Mouse (Mus musculus): ENCODE measurements around the gene Arid3c.
"Not testable (repeated sequence)": the region's sequence is repeated elsewhere in the genome, so short reads cannot be mapped to it uniquely, and the experiment has no call there.

Gene Arid3c

DNA sequence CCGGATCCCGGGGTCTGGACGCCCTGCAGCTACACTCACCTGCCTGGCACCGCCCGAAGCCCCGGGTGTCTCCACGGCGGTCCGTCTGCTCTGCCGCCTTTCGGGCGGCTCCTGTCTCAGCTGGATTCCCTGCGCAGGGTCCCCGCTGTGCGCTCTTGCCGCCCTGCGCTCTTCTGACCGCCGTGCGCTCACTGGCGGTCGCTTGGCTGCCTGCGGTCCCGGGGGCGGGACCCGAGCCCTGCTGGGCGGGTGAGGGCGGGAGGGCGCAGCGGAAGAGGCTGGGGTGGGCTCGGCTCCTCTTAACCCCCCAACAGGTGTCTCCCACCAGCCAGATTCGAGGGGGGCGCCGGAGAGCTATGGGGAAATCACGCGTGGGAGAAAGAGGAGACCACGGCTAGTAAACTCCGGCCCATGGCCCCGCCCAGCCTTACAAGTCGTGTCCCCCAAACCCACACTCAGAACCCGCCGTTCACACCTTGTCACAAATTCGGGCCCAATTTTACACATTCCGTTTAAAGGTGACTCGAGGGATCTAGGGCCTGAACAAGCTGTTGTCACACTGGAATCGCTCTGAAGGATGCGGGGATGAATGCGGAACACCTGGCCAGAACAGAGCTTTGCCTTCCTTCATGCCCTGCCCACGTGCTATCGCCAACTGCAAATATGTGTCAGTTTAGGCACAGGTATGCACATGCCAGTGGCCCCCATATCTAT lies at the start of gene Arid3c:
Gene Arid3c, minus strand, starts transcription at position 91 of the 714 bp plus-strand sequence.
- DNase-seq (ENCODE audit: low spot score in 2 of 2), result no peak

DNA sequence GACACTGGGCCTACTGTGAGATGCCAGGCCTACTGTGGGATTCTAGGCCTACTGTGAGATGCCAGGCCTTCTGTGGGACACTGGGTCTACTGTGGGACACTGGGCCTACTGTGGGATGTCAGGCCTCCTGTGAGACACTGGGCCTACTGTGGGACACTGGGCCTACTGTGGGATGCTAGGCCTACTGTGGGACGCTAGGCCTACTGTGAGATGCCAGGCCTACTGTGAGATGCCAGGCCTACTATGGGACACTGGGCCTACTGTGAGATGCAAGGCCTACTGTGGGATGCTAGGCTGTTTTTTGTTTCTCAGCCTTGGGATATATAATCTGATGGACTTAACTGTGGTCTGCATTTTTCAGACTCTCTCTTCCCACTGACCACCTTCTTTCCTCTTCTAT lies 44.9 kb upstream of the Arid3c start:
- DNase-seq (ENCODE audit: low spot score in 2 of 2), result not testable (repeated sequence)

DNA sequence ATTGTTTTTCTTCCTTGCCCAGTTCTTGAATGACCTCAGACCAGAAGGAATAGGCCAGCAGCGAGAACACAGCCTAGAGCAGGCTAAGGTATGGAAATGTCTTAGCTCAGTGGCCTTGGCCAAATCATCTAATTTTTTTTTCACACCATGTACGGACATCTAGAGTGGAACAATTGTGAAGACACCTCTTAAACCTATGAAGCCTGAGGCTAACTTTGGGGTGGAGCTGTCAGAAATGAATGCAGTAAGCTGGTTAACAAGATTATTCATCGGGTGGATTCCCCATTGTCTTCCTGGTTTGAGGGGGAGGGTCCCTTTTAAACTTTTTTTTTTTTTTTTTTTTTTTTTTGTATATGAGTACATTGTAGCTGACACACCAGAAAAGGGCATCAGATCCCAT lies 43.6 kb upstream of the Arid3c start:
- DNase-seq (ENCODE audit: low spot score in 2 of 2), result not testable (repeated sequence)

DNA sequence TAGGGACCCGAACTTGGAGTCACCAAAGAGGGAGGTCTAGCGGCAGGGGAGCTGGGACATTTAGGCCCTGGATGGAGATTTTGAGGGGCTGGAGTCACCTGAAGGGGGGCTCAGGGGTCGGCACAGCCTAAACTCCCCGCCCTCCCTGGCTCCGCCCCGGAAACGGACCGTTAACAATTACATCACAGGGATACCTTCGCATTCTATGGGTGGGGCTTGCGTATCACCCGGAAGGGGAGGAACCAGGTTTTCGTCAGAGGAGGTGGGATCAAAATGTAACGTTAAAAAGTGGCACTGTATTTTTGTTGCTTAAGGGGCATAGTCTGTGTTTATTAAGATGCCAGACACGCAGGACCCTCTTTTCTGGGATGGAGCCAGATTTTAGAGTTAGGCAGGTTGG lies 43.1 kb upstream of the Arid3c start, which contains the start of gene Ccl27a:
Gene Ccl27a, minus strand, starts transcription at position 246 of the 400 bp plus-strand sequence.
- DNase-seq (ENCODE audit: low spot score in 2 of 2), result peak; percentile 60 to 85

DNA sequence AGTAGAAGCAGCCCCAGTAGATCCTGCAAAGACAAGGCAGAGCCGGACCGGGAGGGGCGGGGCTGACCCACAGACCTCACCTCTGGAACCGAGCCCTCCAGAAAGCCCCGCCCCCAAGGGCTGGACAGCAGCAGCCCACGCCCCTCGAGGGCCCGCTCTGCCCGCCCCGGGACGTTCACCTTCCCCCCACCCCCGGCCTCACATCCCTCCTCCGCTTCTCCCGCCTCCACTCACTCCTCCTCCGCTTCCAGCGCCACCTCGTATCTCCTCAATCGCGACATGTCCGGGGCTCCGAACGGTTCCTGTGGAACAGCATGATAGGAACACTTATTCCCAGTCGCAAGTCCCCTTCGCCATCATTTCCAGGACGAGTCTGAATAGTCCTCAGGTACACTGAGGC lies 42.6 kb upstream of the Arid3c start:
- not testable (repeated sequence) for DNase-seq (ENCODE audit: low spot score in 2 of 2)

DNA sequence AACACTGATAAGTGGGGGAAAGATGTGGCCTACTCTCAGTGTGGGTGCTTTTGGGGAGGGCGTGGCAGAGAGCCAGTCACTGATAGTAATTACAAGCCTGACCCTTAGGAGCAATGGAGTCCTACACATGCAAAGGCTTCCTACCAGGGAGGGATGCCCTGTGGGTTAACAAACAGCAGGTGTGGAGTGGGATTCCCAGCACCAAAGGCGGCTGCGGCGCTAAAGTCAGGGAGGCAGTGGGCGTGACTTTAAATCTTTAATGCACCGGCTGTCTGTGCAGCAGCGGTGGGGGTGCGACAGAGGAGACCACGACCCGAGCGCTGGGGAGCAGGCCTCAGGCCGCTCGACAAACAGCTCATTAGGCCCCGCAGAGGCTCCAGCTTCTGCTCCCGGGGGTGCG lies 42.0 kb upstream of the Arid3c start:
- DNase-seq (ENCODE audit: low spot score in 2 of 2), result not testable (repeated sequence)

DNA sequence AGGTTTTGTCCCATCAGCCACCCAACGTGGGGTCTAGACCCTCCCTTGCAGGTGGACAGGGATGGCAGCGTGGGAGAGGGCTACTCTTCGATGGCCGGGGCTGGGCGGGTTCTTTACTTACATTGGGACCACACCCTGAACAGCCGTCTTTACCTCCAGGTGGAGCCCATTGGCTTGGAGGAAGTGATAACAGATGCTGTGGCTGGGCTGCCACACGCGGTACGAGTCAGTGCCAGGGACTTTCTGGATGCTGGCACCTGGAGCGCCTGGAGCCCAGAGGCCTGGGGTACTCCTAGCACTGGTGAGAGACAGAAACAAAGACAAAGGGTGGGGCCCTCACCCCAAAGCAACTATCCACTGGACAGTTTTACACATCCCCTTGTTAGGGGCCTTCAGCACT lies 36.4 kb upstream of the Arid3c start:
- DNase-seq (ENCODE audit: low spot score in 2 of 2), result not testable (repeated sequence)

DNA sequence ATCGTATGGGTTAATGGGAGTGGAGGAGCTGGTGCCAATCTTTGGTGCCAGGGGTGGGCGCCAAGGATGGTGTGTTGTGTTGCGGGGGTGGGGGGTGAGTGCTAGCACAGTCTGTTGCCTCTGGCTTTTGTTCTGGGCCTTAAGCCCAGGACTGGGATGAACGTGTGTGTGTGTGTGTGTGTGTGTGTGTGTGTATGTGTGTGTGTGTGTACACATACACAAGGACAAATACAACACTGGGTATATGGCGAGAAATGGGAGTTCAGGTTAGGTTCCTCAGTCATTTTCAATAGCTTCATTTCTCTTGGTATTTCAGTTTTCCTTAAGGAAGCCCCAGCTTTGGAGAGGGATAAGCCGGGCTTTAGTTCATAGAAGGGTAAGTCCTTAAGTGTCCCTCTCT lies 32.2 kb upstream of the Arid3c start:
- DNase-seq (ENCODE audit: low spot score in 2 of 2), result not testable (repeated sequence)

DNA sequence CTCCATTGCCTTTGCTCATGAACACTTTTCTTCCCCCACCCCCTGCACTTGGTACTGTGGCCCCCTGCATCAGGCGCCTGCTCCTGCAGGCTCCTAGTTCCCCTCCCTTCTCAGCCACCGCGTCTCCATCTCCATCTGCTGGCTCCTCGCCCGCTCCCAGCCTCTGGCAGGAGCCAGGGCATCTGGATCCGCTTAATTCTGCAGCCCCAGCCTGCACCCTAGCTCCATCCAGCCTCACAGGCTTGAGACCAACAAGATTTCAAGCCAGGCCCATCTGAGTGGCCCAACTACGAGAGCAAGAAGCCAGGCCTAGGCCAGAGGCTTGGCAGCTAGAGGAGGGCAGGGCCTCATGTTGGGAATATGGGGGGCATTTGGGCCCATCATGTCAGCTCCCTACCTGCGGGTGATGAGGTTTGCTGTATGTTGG lies 31.8 kb upstream of the Arid3c start:
- not testable (repeated sequence) for DNase-seq (ENCODE audit: low spot score in 2 of 2)

DNA sequence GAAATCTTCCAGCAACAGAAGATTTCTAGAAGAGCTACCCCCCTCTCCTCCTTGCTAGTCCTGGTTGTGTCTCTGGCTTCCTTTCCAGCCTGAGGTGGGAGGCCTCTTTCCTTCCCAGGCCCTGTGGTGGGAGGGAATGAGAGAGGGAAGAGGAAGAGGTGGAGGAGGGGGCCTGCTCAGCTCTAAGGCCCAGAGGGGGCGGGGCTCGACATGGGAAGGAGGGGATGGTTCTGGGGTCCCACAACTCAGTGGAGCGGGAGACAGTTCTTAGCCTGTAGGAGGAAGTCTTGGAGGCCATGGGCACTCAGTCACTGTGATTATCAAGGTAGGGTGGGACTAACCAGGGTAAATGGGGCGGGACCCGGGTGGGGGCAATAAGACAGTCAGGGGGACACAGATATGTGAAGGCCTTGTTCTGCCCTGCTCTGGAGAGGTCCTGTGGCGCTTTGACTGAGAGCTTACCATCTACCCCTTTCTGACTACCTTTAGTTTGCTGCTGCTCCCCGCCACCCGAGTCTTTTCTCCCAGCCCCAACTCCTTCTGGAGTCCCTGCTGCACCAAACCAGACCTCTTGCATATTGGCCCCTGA lies 31.3 kb upstream of the Arid3c start:
- no peak for DNase-seq (ENCODE audit: low spot score in 2 of 2)

DNA sequence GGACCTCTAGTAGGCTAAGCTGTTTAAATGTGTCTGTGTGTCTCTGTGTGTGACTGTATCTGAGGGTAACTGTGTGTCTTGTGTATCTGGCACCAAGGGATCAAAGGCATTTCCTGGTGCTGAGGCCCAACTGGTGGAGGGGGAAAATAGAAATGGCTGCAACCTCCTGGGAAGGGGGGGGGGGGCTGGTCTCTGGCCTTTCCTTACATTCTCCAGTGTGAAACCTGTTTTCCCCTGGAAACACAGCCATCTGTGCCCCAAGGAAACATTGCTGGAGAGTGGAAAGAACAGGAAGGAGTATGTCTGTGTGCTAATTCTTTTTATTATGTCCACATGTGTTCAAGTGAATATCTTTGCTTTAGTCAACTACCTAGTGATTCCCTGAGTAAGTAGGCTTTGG lies 30.7 kb upstream of the Arid3c start:
- no peak for DNase-seq (ENCODE audit: low spot score in 2 of 2)

DNA sequence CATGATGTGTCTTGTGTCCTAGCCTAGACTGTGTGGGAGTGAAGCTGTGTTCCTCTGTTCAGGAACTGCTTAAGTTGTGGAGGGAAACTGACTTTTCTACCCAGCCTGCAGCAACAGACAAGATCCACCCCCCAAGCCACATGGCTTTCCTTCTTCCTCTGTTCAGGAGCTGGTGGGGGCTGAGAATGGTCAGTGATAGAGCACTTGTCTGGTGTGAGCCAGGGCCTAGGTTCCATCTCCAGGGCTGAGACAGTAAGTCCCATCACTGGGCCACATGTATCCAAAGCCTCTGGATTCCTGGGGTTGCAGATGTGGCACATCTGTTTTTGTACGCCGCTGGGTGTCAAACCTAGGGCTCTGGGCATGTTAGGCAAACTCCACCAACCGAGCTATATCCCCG lies 30.0 kb upstream of the Arid3c start:
- DNase-seq (ENCODE audit: low spot score in 2 of 2), result no peak

DNA sequence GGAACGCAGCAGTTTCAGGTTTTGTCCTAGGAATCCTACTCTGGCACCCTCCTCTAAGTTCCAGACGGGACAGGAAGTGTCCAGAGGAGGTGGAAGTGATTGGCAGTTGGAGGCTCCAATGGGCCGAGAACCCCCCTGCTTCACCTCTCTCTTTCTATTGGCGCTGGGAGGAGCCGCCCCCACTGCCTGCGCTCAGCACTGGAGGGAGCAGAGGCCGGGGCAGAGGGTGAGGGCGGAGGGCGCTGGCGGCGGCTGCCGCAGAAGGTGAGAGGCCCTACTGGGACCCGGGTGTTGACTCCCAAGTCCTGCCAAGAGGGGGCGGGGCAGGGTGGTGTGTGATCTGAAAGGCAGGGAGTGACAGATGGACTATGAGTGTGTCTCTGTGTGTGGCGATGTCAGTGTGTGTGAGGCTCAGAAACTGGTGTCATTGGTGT lies 29.4 kb upstream of the Arid3c start:
- peak in 1 of 2 experiments; percentile 78 for DNase-seq (ENCODE audit: low spot score in 2 of 2)

DNA sequence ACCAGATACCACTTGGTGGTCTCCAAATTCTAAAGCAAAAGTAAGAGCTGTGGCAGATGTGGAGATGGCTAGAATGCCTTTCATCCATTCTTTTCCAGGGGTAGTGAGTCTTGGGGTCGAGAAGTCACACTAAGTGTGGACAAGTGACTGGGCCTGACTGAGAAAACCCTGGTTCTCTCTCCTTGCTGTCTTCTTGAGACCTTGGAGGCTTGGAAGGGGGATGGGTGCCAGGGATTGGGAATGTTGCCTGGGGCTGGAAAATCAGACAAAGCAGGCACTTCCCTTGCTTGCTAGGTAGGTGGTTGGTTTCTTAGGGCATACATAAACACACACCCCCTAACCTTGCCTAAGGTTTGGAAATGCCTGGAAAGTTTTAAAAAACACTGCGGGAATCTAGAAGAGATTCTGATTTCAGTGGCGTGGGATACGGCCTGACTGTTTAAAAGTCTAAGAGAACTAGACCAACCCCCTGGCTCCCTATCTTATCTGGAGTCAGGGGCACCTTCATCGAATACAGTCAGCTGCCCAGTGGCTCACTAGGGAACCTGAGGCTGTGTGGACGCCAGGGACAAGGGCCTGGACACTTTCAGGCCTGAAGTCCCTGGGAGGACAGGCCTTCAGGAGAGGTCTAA lies 28.8 kb upstream of the Arid3c start:
- no peak for DNase-seq (ENCODE audit: low spot score in 2 of 2)

DNA sequence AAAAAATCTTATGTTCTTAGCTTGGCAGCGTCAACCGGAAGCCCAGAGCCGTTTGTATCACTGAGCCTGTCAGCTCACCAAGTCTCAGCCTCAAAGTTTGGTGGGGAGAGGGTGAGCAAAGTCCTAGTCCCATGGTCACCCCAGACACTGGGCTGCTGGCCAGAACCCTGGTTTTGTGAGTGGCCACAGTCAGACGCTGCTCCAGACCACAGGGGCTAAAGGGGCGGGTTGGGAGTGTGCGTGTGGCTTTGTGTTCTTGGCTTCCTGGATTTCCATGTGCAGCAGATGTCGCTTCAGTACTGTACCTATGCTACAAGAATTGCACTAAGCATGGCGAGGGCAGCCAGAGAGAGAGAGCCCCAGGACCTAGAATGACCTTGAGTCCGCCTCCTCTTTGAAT lies 28.3 kb upstream of the Arid3c start:
- DNase-seq (ENCODE audit: low spot score in 2 of 2), result no peak

DNA sequence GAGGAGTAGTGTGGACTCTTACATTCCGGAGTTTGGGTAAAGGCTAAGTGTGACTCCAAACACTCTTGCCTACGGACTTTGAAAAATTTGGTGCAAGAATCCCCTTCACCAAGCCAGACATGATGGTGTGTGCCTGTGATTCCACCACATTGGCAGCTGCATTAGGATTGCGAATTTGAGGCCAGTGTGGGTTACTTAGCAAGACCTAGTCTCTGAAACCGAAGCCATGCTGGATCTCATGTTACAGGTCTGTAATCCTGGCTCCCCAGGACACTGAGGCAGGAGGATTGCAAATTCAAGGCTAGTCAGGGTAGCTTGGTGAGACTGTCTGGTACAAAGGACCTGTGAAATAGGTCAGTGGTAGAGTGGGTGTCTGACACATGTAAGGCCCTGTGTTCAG lies 27.8 kb upstream of the Arid3c start:
- DNase-seq (ENCODE audit: low spot score in 2 of 2), result no peak

DNA sequence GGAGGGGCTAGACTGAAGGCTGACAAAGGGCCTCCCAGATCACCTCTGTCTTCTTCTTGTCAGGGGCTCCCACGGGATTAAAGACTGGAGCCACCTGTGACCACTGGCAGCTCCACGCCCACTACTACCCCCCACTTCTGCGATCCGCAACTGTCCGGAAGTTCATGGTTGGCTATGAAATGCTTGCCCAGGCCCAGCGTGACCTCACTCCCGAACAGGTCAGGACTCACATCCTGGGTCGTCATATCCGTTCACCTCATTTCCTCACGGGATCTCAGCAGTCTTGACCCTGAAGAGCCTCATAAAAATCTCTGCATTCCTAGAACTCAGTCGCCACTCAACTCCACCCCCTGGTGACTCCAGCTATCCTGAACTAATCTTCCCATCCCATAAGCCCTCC lies 27.1 kb upstream of the Arid3c start:
- no peak for DNase-seq (ENCODE audit: low spot score in 2 of 2)

DNA sequence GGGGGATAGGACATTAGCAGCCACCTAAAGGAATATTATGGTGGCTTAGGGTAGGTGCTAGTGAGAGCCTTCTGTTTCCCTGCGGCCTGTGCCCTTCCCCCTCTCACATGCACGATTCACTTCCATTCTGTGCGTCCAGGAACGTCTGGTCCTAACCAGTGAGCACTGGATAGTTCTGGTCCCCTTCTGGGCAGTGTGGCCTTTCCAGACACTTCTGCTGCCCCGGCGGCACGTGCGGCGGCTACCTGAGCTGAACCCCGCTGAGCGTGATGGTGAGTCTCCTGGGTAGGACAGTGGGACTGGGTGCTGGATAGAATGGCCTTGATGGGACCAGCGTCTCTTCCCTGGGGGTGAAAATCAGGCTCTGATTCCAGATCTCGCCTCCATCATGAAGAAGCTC lies 26.4 kb upstream of the Arid3c start:
- DNase-seq (ENCODE audit: low spot score in 2 of 2), result no peak

DNA sequence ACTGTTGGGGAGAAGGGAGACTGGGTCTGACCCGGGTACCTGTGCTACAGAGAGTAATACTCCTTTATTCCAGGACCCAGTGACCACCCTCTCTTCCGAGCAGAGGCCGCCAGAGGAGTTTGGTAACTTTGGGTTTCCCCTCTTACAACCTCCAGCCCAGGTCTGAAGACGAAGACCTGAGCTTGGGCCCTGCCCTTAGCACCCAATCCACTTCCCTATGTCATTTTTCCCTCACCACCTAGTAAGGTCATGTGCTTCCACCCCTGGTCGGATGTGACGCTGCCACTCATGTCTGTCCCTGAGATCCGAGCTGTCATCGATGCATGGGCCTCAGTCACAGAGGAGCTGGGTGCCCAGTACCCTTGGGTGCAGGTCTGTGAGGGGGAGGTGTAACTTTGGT lies 25.5 kb upstream of the Arid3c start:
- no peak for DNase-seq (ENCODE audit: low spot score in 2 of 2)

DNA sequence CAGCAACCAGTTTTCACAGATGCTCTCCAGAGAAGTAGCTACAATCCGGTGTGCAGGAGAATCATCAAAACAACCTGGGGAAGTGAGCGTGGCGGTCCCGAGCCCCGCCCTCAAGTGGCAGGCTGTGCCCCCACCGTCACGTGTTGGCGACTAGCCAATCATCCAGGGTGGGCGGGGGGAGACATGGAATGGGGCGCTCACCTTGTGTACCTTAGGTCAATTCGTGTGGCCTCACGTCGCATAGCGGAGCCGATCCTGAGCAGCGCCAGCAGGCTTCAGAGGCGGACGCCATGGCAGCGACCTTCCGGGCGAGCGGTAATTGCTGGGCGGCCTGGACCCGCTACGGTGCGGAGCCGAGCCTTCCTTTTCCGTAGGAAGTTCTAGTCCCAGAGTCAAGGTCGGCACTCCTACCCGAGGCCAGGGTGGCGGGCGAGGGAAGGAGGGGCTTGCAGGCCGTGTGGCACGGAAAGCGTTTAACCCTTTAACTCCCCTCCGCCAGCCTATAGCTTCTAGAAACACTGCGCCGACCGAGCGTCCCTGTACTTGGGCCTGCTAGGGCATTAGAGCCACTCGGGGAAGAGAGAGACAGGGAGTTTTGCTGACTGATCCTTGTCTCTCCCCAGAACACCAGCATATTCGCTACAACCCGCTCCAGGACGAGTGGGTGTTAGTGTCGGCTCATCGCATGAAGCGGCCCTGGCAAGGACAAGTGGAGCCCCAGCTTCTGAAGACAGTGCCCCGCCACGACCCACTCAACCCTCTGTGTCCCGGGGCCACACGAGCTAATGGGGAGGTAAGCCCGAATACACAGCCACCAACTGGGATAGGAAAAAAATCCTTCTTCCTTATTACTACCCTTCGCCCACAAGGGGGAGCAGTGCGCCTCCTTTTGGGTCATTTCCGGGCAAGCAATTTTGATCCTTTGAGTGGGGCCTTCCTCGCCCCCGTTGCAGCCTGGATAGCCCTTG lies 24.7 kb upstream of the Arid3c start, which contains the start of gene Sigmar1:
Gene Sigmar1, minus strand, starts transcription at position 820 of the 968 bp plus-strand sequence.
- DNase-seq (ENCODE audit: low spot score in 2 of 2), result peak; percentile 56 to 86

DNA sequence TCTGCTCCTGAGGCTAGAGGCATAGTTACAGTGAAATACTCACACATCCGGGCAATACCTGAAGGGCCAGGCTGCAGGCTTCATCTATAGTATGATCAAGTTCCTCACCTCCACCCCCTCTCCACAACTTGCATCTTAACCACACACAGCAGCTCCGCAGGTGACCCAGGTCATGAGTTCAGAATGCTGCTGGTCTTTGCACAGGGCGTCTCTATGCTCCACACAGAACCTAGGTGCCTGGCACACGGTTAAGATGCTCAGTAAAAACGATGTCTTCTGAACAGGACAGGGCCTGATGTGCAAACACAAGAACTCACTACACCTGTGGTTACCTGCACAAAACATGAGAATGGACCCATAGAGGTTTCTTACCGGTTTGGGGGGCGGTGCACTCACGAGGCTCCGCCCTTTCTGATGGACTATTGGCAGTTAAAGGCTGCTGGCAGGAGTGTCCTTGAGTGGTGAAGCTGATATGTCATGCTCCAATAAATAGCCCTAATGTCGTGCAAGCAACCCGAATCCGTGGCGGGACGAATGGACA lies 23.9 kb upstream of the Arid3c start, which contains the start of gene Galt:
Gene Galt, plus strand, starts transcription at position 432 of the 541 bp plus-strand sequence.
- DNase-seq (ENCODE audit: low spot score in 2 of 2), result peak in 1 of 2 experiments; percentile 61

Measured in left cerebral cortex, adult 9 months (tissue).